Mouse (Mus musculus) naive thymus-derived CD4-positive, alpha-beta T cell, adult 2 months (primary cell): Measurements from ENCODE around the gene Emb.
"Not testable (repeated sequence)": the region's sequence is repeated elsewhere in the genome, so short reads cannot be mapped to it uniquely, and the experiment has no call there.

Experiments
- DNase-seq: peaks from one replicate; pipeline ENCODE4 v3.0.0-alpha.2; 2011; ENCODE audit warnings: low read depth

Gene Emb

GRCm38 (mm10) chr13:117208236-117208635 lies at the start of gene Emb:
Gene Emb (plus strand): TSS chr13:117208536.
- DNase-seq = peak; percentile 19

DNA sequence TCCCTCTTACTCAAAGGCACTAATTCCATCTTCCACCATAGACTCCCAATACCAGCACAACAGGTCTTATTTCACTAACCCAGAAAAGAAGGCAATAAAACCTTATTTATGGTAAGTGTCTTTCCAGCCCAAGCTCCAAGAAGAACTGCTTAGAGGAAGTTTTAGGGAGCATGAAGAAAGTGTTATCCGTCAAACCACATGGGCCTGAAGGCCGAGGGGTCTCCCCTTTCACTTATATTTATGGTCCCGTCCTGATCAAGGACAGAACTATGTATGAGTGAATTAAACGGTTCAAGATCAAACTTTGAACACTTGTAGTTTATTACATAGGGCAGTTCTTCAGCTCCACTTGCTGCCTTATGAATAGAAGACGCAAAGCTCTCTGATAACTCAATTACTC lies 44.4 kb upstream of the Emb start:
- no peak for DNase-seq

GRCm38 (mm10) chr13:117165071-117165470 lies 43.3 kb upstream of the Emb start:
- peak; percentile 45 for DNase-seq

GRCm38 (mm10) chr13:117180912-117181311 lies 27.4 kb upstream of the Emb start:
- DNase-seq = not testable (repeated sequence)

GRCm38 (mm10) chr13:117183288-117183687 lies 25.0 kb upstream of the Emb start:
- no peak for DNase-seq

DNA sequence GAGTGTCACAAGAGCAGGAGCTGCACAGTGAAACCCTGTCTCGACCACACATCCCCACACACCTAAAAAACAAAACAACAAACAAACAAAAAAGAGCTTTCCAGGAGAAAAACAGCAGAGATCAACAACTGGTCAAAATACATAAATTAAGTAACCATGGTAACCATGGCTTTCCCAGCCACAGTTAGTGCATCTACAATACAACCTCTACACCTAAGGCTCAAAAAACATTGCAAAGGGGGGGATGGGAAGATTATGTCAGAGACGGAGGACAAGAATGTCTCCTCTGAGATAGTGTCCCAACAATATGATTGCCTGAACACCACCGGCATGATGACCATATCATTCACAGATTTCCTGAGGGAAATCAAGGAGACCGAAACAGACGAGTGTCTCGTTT lies 23.0 kb upstream of the Emb start:
- no peak for DNase-seq

DNA sequence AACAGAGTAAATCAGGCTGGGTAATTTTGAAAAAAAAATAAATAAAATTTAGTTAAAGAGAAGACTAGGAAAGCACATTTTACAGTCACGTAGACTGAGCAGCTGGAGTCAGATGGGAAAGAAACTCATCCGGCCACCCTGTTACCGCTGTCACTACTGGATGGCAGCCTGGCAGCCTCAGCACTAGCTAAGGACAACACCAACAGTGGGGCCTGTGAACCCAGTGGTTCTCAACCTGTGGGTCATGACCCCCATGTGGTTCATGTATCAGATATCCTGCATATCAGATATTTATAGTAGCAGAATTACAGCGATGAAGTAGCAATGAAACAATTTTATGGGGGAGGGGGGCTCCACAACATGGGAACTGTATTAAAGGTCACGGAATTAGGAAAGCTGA lies 16.2 kb upstream of the Emb start:
- DNase-seq = no peak

DNA sequence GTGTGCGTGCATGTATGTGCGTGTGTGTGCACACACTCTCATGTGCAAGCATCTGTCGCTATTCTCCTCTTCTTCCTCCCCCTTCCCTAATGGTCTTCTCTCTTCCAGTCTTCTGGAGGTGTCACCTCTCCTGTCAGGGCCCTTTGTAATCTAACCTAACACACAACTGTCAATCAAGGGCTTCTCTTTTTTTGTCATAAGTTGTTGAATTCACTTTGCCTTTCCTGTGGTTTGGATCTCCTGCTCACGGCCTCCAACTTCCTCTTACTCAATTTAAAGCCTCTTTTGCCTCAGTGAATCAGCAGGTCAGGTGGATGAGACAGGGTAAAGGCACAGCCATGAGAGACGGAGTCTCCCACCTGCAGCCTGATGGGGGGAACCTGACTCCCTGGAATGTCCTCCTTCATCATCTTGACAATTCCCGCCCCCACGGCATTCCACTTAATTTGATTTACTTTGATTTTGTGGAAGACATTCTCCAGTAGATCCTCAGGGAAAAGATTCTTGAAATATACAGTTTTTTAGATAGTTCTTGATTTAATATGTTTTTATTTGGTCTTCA lies 14.8 kb upstream of the Emb start:
- DNase-seq = peak; percentile 42

GRCm38 (mm10) chr13:117195569-117196495 lies 12.5 kb upstream of the Emb start:
- peak; percentile 71 for DNase-seq

- DNase-seq = no peak
Measured at GRCm38 (mm10) chr13:117197666-117198065, 10.7 kb upstream of the Emb start.

GRCm38 (mm10) chr13:117198402-117199083 lies 9.8 kb upstream of the Emb start:
- peak; percentile 92 for DNase-seq

DNA sequence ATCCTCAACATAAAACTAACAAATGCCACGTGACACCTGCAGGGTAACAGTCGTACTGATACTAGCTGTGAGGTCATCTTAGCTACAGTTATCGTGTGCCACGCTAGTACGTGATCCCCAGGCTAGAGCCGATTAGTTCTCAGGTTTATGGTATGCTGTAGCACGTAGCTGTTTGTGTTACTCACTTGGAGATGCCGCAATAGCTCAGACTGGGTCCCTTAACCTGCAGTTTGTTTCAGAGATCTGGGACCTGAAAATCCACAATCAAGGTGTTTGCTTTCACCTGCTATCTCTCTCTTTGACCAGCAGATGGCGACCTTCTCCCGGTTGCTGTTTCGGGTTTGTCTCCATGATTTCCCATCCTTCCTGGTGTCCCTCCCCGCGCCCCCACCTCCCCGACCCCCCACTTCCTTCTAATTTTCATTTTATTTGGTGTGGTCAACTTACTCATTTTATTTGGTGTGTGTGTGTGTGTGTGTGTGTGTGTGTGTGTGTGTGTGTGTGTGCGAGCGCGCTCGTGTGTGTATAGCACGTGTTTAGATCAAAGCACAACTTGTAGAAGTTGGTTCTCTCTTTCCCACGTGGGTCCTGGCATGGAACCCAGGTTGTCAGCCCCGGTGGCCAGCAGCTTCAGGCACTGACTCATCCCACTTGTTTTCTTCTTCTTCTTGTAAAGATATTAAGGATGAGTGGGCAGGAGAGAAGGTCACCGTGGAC lies 5.4 kb upstream of the Emb start:
- peak; percentile 76 for DNase-seq

DNA sequence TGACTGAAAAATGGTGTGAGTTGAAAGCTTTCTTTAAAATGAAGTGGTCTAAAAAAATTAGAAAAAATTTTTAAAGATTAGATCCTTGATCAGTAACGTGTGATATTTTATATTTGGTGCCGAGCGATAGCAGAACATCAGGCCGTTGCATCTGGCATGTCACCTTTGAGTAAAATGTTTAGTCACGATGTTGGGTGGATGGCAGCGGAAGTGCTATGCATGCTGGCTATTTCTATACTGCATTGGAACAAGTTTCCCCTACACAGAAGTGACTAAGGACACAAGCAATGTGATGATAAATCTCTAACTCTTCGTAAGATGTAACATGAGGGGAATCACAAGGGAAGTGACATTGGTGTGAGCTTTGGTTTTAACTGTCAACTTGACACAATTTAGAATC lies 3.7 kb upstream of the Emb start:
- no peak for DNase-seq

DNA sequence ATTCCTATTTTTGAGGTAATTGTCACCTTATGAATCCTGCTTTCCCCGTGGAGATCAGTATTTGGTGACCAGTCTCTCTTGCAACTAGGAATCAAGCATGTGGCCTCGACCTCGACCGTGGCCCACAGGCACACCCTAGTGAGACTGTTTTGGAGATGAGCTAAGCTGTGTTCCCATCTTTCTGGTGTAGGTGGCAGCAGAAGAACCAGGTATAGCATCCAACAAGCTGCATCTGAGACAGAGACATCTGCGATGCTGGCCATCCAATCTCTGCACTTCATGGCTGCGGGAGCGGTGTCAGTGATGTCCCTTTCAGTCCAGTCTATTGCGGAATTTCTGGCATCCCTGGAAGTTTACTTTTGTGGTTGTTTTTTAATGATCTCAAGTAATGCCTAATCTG lies 2.3 kb upstream of the Emb start:
- peak; percentile 67 for DNase-seq

DNA sequence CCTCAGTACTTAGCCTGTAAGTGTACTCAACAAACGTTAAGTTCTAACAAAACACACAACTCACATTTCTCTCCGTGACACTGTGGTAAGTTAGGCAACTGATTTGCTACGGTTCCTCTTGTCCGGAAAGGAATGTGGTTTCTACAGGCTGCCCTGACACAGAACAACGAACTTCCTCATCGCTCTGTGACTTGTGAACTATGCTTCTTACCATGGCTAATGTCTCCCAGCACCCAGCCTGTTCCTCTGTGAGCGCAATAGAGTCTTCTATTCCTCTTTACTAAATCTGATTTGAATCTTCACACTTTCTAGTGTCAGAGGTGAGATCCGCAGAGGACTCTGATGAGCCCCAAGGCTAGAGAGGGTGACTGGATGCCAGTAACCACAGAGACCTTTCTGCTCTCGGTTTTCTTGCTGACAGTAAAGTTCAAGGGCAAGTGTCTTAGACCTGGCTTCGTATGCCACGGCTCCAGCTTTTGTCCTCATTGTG lies 3.1 kb downstream of the Emb start:
- DNase-seq = peak; percentile 85

GRCm38 (mm10) chr13:117215481-117215880 lies 7.1 kb downstream of the Emb start:
- peak; percentile 78 for DNase-seq

- DNase-seq = peak; percentile 97
Measured at GRCm38 (mm10) chr13:117216126-117216525, 7.8 kb downstream of the Emb start.

GRCm38 (mm10) chr13:117216752-117217363 lies 8.5 kb downstream of the Emb start:
- peak; percentile 56 for DNase-seq

DNA sequence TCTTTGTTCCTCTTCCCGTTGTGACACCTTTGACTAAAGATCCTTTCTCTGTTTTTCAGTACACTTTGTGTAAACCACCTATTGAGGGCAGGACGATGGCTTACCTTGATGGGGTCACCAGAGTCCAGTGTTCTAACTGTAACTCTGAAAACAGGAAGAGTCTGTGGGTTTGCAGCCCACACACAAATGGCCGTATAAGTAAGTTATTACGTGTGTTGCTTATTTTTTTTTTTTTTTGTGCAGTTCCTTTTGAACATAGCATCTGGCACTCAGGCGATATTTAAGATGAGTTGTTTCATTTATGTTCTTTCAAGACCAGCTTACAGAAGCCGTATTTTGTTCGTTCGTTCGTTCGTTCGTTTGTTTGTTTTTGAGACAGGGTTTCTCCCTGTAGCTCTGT lies 9.3 kb downstream of the Emb start:
- DNase-seq = peak; percentile 73

DNA sequence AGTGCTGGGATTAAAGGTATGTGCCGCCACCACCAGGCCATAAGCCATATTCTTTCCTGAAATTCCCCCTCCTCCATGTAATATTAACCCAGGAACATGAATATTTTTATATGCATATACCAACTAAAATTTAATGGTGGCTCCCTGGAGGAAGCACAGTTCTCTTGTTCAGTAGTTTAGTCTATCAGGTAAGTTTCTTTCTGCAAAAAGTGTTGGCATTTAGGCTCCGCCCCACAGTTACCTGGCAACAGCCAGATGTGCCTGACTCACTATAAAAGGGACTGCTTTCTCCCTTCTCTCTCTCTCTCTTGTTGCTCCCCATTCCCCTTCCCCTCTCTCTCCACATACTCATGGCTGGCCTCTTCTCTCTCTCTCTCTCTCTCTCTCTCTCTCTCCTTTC lies 9.8 kb downstream of the Emb start:
- peak; percentile 81 for DNase-seq

GRCm38 (mm10) chr13:117219871-117220500 lies 11.7 kb downstream of the Emb start:
- no peak for DNase-seq
